Mouse (Mus musculus) spleen, postnatal 10 days (tissue): ENCODE measurements around the gene Ppil3.
A peak's percentile ranks its signal among the peaks of the same experiment; 100 is the strongest.

Source experiments
- DNase-seq, 2 experiments: peaks; one replicate each; pipeline ENCODE4 v3.0.0; 2021 to 2022; ENCODE audit warnings: low spot score in 2 of 2

Ppil3 gene

DNA sequence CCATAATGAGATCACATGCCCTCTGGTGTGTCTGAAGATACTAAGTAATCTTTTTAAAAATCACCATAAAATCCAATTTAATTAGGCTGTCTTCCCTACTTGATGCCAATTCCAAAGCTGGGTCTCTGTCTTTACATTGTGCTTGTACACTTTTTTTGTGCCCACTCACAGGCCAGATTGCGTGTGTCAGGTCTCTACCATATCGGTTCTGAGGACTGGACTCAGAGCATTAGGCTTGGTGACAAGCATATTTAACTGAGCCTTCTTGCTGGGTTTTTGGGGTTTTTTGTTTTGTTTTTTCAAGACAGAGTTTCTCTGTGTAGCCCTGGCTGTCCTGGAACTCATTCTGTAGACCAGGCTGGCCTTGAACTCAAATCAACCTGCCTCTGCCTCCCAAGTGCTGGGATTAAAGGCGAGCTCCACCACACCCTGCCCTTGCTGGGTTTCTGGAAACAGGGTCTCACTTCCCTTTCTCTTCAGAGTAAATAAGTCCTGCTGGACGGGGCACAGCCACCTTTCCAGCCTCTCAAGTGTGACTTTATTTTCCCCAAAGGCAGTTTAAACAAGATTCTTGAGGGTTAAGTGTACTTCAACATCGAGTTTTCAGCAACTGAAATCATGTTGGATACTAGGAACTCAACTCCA, 35.6 kb downstream of the Ppil3 start:
- no peak for DNase-seq

DNA sequence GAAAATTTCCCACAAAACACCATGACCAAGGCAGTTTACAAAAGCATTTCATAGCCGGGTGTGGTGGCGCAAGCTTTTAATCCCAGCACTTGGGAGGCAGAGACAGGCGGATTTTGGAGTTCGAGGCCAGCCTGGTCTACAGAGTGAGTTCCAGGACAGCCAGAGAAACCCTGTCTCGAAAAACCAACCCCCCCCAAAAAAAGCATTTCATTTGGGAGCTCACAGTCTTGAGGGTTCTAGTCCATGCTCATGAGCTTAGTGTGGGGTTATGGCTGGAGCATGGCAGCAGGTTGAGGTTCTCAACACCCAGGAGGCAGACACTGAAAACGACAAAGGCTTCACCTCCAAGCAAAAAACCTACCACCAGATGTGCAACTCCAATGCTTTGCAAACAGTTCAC, 37.1 kb downstream of the Ppil3 start:
- DNase-seq, result no peak

DNA sequence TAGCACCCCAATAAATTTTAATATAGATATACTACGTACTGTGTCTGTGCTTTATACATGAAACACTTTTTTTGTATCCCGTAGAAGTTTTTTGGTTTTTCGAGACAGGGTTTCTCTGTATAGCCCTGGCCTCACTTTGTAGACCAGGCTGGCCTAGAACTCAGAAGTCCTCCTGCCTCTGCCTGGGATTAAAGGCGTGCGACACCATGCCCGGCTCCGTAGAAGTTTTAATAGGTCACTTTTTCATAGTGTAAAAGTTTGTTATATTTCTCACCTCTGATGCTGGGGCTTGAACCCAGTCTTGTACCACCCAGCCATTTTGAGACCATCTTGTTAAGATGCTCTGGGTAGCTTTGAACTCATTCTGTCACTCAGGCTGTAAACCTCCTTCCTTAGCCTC, 38.0 kb downstream of the Ppil3 start:
- no peak for DNase-seq

DNA sequence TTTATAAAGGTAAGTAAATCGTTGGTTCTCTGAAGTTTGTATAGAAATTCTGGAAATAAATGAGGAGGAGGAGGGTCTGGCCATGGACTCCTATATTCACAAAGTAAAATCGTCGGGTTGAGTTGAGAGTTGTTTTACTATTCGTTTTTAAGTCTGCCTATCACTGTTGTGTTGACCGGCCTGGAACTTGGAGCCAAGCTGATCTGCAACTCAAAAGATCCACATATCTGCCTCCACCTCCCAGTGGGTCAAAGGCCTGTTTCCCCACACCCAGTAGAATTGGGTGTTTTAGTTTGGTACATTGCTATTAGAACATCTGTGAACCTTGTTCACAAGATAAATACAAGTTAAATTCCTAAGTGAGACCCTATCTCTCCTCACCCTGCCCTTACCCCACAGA, 41.5 kb downstream of the Ppil3 start:
- DNase-seq, result no peak

DNA sequence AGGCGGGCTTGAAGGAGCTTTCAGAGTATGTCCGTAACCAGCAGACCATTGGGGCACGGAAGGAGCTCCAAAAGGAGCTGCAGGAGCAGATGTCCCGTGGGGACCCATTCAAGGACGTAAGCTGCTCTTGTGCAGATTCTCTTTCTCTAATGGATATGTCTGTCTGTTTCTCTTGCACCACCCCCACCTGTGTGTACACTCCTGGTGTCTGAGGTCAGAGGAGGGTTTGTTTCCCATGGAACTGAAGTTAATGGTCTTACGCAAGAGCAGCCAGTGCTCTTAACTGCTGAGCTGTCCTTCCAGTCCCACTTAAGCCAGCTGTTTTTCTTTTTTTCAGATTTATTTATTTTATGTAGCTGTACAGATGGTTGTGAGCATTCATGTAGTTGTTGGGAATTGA, 43.9 kb downstream of the Ppil3 start:
- no peak for DNase-seq

DNA sequence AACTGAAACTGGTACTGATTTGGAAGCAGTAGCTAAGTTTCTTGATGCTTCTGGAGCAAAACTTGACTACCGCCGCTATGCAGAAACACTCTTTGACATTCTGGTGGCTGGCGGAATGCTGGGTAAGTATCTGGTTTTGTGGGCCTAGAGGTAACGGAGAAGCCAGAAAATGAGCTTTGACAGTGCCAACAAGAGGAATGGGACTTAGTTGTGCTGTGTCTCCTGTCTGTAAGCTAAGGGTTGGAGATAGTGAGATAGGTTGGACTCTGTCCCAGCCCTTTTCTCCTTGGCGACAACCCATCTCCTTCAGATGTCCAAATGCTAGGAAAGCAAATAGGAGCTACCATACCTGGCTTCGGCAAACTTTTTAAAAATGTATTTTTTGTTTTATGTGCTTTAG, 47.6 kb downstream of the Ppil3 start:
- DNase-seq, result no peak

DNA sequence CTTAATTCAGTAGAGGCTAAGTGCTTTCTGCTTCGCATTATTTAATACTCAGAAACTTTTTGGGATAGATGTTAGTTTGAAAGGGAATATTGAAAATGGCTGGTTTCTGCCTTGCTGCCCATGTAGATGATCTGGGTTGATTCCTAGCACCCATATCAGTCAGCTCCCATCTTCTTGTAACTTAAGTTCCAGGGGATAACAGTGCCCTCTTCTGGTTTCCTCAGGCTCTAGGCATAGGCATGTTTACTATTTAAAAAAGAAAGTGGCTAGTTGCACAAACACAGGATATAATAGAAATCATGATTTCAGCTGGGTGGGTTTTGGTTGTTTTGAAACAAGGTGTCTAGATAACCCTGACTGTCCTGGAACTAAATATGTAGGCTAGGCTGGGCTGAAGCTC, 49.1 kb downstream of the Ppil3 start:
- DNase-seq, result no peak

DNA sequence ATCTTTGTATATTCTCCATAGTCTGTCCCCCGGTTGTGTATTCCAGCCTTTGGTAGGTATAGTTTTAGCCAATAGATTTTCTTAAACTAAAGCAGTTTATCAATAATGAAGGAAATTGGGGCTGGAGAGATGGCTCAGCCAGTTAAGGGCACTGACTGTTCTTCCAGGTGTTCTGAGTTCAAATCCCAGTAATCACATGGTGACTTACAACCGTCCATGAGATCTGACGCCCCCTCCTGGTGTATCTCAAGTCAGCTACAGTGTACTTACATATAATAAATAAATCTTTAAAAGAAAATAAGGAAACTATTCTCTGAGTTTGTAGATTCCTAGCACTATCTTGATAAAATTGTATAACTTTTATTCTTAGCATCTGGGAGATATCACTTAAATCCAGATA, 49.9 kb downstream of the Ppil3 start:
- DNase-seq, result no peak

DNA sequence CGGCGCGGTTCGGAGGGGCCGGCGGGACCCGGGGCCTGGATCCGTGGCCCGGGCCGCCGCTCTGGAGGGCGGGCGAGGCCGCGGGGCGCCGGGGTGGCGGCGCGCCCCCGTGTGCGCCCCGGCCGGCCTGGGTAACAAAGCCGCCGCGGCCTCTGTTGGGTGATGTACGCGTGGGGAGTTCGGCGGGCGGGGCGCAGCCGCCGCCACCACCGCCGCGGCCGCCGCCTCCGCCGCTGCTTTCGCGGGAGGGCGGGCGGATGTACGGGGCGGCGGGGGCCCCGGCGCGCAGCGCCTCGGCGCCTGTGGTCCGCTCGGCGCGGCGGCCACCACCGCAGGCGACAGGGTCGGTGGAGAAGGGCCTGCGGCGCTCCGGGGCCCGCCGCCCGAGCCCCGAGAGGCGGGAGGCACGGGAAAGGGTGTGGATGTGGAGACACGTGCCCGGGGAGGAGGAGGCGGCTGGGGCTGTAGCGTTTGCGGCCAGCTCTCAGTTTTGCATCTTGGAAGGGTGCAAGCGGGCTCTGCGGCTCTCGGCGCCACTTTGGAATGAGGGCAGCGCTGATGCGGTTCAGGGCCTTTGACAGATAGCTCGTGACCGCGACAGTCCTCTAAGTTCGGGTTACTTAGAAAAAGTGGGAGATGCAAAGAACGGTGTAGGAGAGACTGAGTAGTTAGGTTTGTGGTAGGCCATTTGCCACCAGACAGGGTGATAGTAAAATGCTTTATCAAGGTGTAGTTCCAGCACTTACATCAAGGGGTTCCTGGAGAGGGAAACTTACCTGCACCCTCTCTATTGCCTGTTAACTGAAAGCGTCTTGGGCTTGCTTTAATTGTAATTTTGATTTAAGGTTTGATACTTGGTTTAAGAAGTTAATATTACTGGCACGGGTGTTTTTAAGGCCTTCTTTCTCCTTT, 51.7 kb downstream of the Ppil3 start:
- peak; percentile 57 to 73 for DNase-seq

DNA sequence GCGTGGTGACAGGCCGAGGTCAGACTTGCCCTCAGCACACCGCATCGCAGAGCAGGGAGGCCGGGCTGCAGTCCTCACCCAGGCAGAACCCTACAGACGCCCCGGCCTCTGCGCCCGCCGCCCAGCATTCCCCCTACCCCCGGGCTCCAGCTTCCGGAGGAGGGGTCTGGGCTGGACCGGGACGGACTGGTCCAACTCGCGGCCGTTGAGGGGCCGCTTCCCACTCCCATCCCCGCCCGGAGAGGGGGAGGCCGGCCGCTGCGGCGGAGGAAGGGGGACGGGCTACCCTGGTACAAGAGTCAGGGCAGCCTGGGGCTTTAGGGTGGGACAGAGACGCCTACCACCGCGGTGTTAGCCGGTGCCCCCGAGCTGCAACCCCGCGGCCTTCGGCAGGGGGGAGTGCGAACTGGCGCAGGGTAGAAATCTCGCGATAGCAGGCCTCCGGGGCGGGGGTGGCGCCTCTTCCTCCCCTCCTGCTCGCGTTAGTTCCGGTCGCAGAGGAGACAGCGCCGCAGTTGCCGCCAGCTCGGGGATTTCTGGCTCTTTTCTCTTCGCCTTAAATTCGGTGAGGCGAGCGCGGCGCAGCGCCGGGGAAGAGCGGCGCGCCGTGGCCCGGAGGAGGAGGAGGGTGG, 52.5 kb downstream of the Ppil3 start, which contains the start of gene Bzw1:
TSS of gene Bzw1 (plus strand) at position 247 of the 632 bp plus-strand sequence.
- DNase-seq, result peak; percentile 92 to 95

DNA sequence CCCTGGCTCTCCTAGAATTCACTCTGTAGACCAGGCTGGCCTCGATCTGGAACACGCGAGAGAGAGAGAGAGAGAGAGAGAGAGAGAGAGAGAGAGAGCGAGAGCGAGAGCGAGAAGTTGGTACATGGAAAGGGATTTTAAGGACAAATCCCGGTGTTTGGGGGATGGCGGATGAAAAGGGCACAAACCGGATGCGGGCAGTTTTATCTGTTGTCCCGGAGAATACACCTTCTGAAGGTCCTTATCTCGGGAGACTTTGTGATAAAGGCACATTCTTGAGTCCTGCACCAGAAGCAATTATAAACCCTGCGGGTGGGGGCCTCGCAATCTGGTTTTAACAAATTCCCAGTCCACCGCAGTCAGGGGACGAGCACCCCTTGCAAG, 53.0 kb downstream of the Ppil3 start:
- DNase-seq, result no peak

DNA sequence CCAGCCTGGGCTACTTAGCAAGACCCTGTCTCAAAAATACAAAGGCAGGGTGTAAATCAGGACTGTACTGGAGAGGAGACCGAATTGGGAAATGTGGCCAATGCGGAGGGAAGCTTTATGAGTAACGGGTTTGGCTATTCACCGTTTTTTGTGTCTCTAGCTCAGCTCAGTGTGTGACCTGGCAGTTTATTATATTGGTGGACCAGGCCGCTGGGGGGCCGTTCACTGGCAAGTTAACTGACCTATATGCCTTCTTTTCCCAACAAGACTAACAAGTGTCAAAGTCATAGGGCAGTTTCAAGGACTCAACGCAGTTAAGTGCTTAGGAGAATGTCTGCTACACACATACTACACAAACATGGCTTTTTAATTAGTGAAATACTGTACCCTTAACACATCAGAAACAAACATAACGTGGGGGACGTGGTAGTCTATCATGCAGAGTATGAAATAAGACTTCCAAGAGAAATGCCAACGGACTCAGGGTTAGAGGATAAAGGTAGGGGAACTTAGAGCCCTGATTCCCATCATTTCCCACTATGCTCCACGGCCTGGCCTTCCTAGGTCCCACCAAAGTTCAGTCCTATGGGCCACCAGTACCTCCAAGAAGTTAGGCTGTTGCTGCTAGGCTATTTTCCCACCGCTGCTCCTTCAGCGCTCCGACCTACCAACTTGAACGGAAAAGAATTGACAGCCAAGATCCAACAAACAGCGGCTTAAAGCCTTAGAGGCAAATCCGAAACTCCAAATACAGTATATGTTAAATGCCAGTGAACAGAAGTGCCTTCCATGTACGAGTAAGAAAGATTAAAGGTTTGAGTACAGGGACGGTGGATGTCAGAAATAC, 53.6 kb downstream of the Ppil3 start:
- DNase-seq, result no peak

DNA sequence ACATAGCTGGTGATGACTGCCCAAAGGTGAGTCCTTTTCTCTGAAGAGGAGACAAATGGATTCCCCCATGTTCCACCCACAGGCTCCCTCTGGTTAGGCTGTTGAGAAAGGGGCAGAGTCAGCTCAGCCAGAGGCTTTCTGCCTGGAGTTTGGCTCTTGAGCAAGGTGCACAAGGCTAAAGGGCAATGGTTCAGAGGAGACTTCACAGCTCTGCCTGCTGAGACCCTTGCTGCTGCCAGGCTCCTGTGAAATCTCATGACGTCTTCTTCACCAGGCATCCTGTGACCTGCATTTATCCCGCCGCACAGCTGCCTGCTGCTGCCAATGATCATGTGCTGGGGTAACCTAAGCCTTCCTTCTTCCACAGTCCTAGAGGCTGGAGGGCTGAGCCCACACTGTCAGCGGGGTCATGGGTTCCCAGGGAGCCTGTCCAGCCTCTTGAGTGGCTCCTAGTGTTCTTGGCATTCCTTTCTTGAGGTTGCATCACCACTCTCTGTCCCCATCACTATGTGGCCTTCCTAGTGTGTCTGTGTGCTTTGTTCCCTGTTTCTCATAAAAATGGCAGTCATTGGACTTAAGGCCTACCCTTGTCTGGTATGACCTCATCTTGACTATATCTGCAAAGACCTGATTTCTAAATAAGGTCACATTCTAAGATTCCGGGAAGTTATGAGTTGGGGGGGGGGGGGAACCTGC, 62.6 kb downstream of the Ppil3 start:
- no peak for DNase-seq
